Mouse (Mus musculus): ENCODE data around the gene Atg9a. TPM values are rescaled to one million over a fixed set of nuclear protein-coding genes. Genes with fewer than 3 reads are reported as not detected.

Gene Atg9a
- polyA plus RNA-seq, 1 experiment from 2014 or later: 12.9 TPM

DNA sequence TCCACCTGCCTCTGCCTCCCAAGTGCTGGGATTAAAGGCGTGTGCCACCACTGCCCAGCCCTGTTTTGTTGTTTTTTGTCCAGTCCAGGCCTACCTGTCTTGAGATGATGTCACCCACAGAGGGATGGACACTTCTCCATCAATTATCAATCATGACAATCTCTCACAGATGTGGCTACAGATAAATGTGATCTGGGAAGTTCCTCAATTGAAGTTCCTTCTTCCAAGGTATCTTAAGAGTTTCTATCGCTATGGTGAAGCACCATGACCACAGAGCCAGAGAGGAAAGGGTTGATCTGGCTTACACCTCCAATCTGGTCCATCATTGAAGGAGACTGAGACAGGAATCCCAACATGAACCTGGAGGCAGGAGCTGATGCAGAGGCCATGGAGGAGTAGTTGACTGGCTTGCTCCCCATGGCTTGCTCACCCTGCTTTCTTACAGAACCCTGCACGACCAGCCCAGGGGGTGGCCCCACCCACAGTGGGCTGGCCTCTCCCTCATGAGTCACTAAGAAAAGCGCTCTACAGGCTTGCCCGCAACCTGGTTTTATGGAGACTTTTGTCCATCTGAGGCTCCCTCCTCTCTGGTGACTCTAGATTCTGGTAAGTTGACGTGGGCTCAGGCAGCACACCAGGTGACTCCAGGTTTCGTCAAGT lies 38.5 kb upstream of the Atg9a start:
- Histone ChIP-seq H3K36me3 (replicated peaks; ENCODE audit: control insufficient read depth, insufficient read depth, low read depth, low read length) (no peaks in the 10 kb centered on the region), H3K9ac (replicated peaks; ENCODE audit: low read length) (no peak overlapping the region), H3K4me2 (ENCODE audit: low read depth, low read length) (no peak overlapping the region), H3K27me3 (ENCODE audit: control insufficient read depth, insufficient read depth, low read length) (no peaks in the 10 kb centered on the region), H3K27ac (replicated peaks; ENCODE audit: low read depth, low read length) (no peak overlapping the region), H3K9me3 (replicated peaks; ENCODE audit: control insufficient read depth, low read length) (no peaks in the 10 kb centered on the region), H3K4me3 (ENCODE audit: low read depth, low read length) (no peak overlapping the region), H3K4me1 (ENCODE audit: control insufficient read depth, insufficient read depth, low read length) (no peaks in the 10 kb centered on the region)
- no peak for DNase-seq (ENCODE audit: low spot score)
- 77% methylated on average over 7 of the region's 7 CpGs for WGBS
- ATAC-seq (replicated peaks; ENCODE audit: insufficient number of reproducible peaks, low FRiP score, low TSS enrichment, low read depth): no peak

DNA sequence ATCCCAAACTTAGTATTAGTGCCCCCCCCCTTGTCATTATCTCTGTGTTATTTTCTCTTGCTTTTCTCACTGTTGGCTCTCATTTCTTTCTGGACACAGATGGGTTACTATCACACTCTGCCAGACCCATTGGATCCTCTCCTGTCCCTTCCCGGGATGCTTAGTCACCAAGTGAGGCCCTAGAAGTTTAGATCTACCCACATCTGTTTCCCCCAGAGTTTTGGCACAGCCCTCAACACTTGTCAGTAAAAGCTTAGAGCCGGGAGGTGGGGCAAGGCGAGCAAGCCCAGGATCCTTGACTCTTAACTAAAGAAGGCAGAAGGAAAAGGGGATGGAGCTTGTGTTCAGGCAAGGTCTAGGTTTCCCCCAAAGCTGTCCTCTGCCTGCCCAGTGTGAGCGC lies 37.2 kb upstream of the Atg9a start:
- no peak for DNase-seq (ENCODE audit: low spot score)
- no peaks in the 10 kb centered on the region for H3K4me1 ChIP-seq (ENCODE audit: control insufficient read depth, insufficient read depth, low read length)
- H3K4me2 ChIP-seq (ENCODE audit: low read depth, low read length): no peak overlapping the region
- no peaks in the 10 kb centered on the region for H3K36me3 ChIP-seq (replicated peaks; ENCODE audit: control insufficient read depth, insufficient read depth, low read depth, low read length)
- H3K4me3 ChIP-seq (ENCODE audit: low read depth, low read length): no peak overlapping the region
- no peaks in the 10 kb centered on the region for H3K27me3 ChIP-seq (ENCODE audit: control insufficient read depth, insufficient read depth, low read length)
- 73% methylated on average over 4 of the region's 4 CpGs for WGBS
- ATAC-seq (replicated peaks; ENCODE audit: insufficient number of reproducible peaks, low FRiP score, low TSS enrichment, low read depth): no peak
- no peak overlapping the region for H3K27ac ChIP-seq (replicated peaks; ENCODE audit: low read depth, low read length)
- H3K9me3 ChIP-seq (replicated peaks; ENCODE audit: control insufficient read depth, low read length): no peaks in the 10 kb centered on the region
- no peak overlapping the region for H3K9ac ChIP-seq (replicated peaks; ENCODE audit: low read length)

DNA sequence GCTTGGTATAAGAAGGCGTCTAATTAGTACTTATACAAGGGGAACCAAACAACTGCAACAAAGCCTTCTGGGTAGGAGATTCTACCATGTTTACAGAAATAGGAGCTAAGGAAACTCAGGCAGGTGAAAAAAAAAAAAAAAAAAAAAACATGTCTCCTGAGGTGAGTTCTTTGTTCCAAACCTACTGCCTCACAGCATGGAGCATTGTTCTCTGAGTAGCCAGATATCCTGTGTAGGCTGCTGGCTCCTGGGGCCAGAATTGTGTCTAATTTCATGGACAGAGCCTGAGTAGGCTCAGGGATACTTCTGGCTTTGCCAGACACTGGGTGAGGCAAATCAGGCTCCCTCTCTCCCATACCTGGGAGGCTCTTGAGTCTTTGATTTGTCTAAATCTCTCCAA lies 35.7 kb upstream of the Atg9a start:
- H3K27me3 ChIP-seq (ENCODE audit: control insufficient read depth, insufficient read depth, low read length): no peaks in the 10 kb centered on the region
- H3K9ac ChIP-seq (replicated peaks; ENCODE audit: low read length): no peak overlapping the region
- H3K9me3 ChIP-seq (replicated peaks; ENCODE audit: control insufficient read depth, low read length): no peaks in the 10 kb centered on the region
- no peak overlapping the region for H3K4me2 ChIP-seq (ENCODE audit: low read depth, low read length)
- H3K36me3 ChIP-seq (replicated peaks; ENCODE audit: control insufficient read depth, insufficient read depth, low read depth, low read length): no peaks in the 10 kb centered on the region
- DNase-seq (ENCODE audit: low spot score): no peak
- 80% methylated on average over 1 of the region's 1 CpGs for WGBS
- H3K27ac ChIP-seq (replicated peaks; ENCODE audit: low read depth, low read length): no peak overlapping the region
- H3K4me1 ChIP-seq (ENCODE audit: control insufficient read depth, insufficient read depth, low read length): no peaks in the 10 kb centered on the region
- no peak for ATAC-seq (replicated peaks; ENCODE audit: insufficient number of reproducible peaks, low FRiP score, low TSS enrichment, low read depth)
- no peak overlapping the region for H3K4me3 ChIP-seq (ENCODE audit: low read depth, low read length)

DNA sequence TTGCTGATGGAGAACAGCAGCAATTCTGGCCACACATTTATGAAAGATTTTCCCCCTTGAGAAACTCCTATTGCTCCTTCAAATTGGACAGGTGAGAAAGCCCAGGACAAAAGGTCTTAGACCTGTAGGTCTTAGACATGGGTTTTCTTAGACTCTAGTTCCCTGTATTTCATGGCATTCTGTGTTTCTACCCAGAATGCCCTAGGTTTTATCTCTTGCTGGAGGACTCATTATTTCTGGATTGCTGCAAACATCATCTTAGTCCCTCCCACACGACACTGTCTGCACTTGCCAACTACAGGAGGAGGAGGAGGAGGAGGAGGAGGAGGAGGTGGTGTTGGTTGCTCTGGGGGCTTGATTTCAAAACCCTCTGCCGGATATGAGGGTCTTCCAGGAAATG lies 34.1 kb upstream of the Atg9a start:
- no peaks in the 10 kb centered on the region for H3K9me3 ChIP-seq (replicated peaks; ENCODE audit: control insufficient read depth, low read length)
- ATAC-seq (replicated peaks; ENCODE audit: insufficient number of reproducible peaks, low FRiP score, low TSS enrichment, low read depth): no peak
- H3K4me3 ChIP-seq (ENCODE audit: low read depth, low read length): no peak overlapping the region
- H3K9ac ChIP-seq (replicated peaks; ENCODE audit: low read length): no peak overlapping the region
- 73% methylated on average over 2 of the region's 2 CpGs for WGBS
- H3K27ac ChIP-seq (replicated peaks; ENCODE audit: low read depth, low read length): no peak overlapping the region
- H3K27me3 ChIP-seq (ENCODE audit: control insufficient read depth, insufficient read depth, low read length): no peaks in the 10 kb centered on the region
- DNase-seq (ENCODE audit: low spot score): no peak
- H3K4me2 ChIP-seq (ENCODE audit: low read depth, low read length): no peak overlapping the region
- no peaks in the 10 kb centered on the region for H3K36me3 ChIP-seq (replicated peaks; ENCODE audit: control insufficient read depth, insufficient read depth, low read depth, low read length)
- H3K4me1 ChIP-seq (ENCODE audit: control insufficient read depth, insufficient read depth, low read length): no peaks in the 10 kb centered on the region

DNA sequence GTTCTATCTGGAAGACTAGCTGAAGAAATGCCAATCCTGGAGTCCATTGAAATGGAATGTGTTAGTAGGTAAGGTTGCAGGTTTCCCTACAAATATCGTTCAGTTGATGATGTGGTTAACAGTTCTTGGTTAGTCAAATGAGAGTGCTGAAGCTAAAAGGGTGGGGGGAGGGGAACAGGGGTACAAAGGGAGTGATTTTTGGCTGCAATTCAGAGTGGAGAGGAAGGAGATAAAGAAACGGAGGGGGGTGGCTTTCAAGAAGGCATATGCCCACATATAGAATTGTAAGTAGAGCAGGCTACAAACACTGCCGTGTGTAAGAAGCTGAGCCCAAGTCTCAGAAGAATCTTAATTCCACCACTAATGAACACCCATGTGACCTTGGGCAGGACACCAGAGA lies 33.5 kb upstream of the Atg9a start:
- Histone ChIP-seq H3K9me3 (replicated peaks; ENCODE audit: control insufficient read depth, low read length) (no peaks in the 10 kb centered on the region), H3K4me3 (ENCODE audit: low read depth, low read length) (no peak overlapping the region), H3K4me2 (ENCODE audit: low read depth, low read length) (no peak overlapping the region), H3K27ac (replicated peaks; ENCODE audit: low read depth, low read length) (no peak overlapping the region), H3K27me3 (ENCODE audit: control insufficient read depth, insufficient read depth, low read length) (peaks cover 4% of the 10 kb centered on the region), H3K4me1 (ENCODE audit: control insufficient read depth, insufficient read depth, low read length) (no peaks in the 10 kb centered on the region), H3K9ac (replicated peaks; ENCODE audit: low read length) (no peak overlapping the region), H3K36me3 (replicated peaks; ENCODE audit: control insufficient read depth, insufficient read depth, low read depth, low read length) (no peaks in the 10 kb centered on the region)
- no peak for ATAC-seq (replicated peaks; ENCODE audit: insufficient number of reproducible peaks, low FRiP score, low TSS enrichment, low read depth)
- 72% methylated on average over 3 of the region's 3 CpGs for WGBS
- DNase-seq (ENCODE audit: low spot score): no peak

DNA sequence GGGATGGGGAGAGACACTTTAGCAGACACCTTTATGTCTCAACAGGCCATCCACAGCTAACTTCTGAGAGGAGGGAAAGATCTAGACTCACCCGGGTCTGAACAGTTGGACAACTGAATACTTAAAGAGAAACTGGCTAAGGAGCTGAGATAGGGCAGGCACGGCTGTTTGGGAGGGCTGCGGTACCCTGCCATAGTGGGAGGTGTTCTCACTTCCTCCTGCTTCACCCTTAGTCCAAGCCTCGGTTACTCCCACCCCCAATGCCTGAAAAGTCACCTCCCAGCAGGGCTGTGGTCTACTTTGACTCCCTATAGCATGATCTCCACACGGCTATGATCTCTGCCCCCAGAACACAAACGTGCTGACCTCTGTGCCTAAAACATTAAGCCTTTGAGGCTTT lies 31.5 kb upstream of the Atg9a start:
- H3K9ac ChIP-seq (replicated peaks; ENCODE audit: low read length): no peak overlapping the region
- no peaks in the 10 kb centered on the region for H3K9me3 ChIP-seq (replicated peaks; ENCODE audit: control insufficient read depth, low read length)
- DNase-seq (ENCODE audit: low spot score) (no peak), ATAC-seq (replicated peaks; ENCODE audit: insufficient number of reproducible peaks, low FRiP score, low TSS enrichment, low read depth) (no peak)
- H3K27me3 ChIP-seq (ENCODE audit: control insufficient read depth, insufficient read depth, low read length): peaks cover 21% of the 10 kb centered on the region
- H3K36me3 ChIP-seq (replicated peaks; ENCODE audit: control insufficient read depth, insufficient read depth, low read depth, low read length): no peaks in the 10 kb centered on the region
- no peak overlapping the region for H3K4me3 ChIP-seq (ENCODE audit: low read depth, low read length)
- no peak overlapping the region for H3K27ac ChIP-seq (replicated peaks; ENCODE audit: low read depth, low read length)
- no peak overlapping the region for H3K4me2 ChIP-seq (ENCODE audit: low read depth, low read length)
- WGBS: 69% methylated on average over 6 of the region's 6 CpGs
- H3K4me1 ChIP-seq (ENCODE audit: control insufficient read depth, insufficient read depth, low read length): peaks cover 3% of the 10 kb centered on the region

DNA sequence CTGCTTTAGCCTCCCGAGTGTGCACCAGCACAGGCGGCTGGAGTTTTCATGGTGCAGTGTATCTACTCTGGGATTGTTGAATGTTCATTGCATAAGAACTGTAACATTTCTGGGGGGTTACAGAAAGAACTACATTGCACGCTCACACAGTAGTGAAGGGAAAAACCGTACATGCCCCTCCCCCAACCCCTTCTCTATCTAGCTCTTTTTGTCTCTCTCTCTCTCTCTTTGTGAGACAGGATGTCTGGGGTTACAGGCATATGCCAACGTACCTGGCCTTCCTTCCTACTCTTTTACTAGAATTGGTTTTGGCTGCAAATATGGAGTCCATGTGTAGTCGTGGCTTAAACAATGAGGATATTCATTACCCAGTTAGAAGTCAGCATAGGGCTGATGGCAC lies 30.9 kb upstream of the Atg9a start:
- 81% methylated on average over 6 of the region's 6 CpGs for WGBS
- H3K27ac ChIP-seq (replicated peaks; ENCODE audit: low read depth, low read length): no peak overlapping the region
- DNase-seq (ENCODE audit: low spot score) (no peak), ATAC-seq (replicated peaks; ENCODE audit: insufficient number of reproducible peaks, low FRiP score, low TSS enrichment, low read depth) (no peak)
- no peak overlapping the region for H3K4me3 ChIP-seq (ENCODE audit: low read depth, low read length)
- no peaks in the 10 kb centered on the region for H3K36me3 ChIP-seq (replicated peaks; ENCODE audit: control insufficient read depth, insufficient read depth, low read depth, low read length)
- no peak overlapping the region for H3K9ac ChIP-seq (replicated peaks; ENCODE audit: low read length)
- no peaks in the 10 kb centered on the region for H3K9me3 ChIP-seq (replicated peaks; ENCODE audit: control insufficient read depth, low read length)
- H3K27me3 ChIP-seq (ENCODE audit: control insufficient read depth, insufficient read depth, low read length): peaks cover 27% of the 10 kb centered on the region
- H3K4me2 ChIP-seq (ENCODE audit: low read depth, low read length): no peak overlapping the region
- peaks cover 3% of the 10 kb centered on the region for H3K4me1 ChIP-seq (ENCODE audit: control insufficient read depth, insufficient read depth, low read length)

DNA sequence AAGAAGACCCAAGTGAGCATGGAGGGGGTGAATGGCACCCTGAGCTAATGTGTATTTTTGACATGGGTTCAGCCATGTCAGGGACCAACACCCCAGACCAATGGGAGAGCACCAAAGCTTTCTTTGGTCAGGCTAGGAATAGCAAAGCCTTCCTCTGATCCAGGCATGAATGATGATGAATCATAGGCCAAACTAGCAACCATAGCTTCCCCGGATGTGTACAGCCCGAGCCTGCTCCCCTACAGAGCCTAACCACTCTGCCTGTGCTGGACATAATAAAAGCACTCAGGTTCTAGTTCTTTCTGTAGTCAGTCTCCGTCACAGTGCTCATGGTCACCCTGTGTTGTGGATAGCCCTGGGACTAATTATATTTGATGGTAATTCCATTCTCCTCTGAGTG lies 29.5 kb upstream of the Atg9a start:
- Histone ChIP-seq H3K4me1 (ENCODE audit: control insufficient read depth, insufficient read depth, low read length) (peaks cover 3% of the 10 kb centered on the region), H3K9ac (replicated peaks; ENCODE audit: low read length) (no peak overlapping the region), H3K4me2 (ENCODE audit: low read depth, low read length) (no peak overlapping the region), H3K27ac (replicated peaks; ENCODE audit: low read depth, low read length) (no peak overlapping the region), H3K4me3 (ENCODE audit: low read depth, low read length) (no peak overlapping the region), H3K36me3 (replicated peaks; ENCODE audit: control insufficient read depth, insufficient read depth, low read depth, low read length) (no peaks in the 10 kb centered on the region), H3K27me3 (ENCODE audit: control insufficient read depth, insufficient read depth, low read length) (peaks cover 34% of the 10 kb centered on the region), H3K9me3 (replicated peaks; ENCODE audit: control insufficient read depth, low read length) (no peaks in the 10 kb centered on the region)
- WGBS: 72% methylated on average over 3 of the region's 3 CpGs
- no peak for DNase-seq (ENCODE audit: low spot score)
- no peak for ATAC-seq (replicated peaks; ENCODE audit: insufficient number of reproducible peaks, low FRiP score, low TSS enrichment, low read depth)
